Mouse (Mus musculus): ENCODE measurements around the gene Atp10a. TPM values are rescaled to one million over a fixed set of nuclear protein-coding genes. Genes with fewer than 3 reads are reported as not detected.

The Atp10a gene
- polyA plus RNA-seq, 1 experiment from 2014 or later, result 3.8 TPM

DNA sequence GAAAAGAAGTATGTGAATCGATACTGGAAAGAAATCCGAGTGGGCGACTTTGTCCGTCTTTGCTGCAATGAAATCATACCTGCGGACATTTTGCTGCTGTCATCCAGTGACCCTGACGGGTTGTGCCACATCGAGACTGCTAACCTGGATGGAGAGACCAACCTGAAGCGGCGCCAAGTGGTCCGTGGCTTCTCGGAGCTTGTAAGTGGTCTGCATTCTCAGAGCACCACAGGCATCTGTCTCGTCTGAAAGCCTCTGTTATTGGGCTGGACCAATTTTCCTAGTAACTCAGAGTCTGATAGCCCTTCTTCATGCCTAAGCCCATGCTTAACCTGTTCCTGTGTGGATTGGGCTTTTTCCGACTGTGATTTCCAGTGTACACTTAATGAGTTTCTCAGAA lies 84.2 kb downstream of the Atp10a start:
- H3K27ac ChIP-seq (ENCODE audit: low read depth), result no peak overlapping the region
- no peak overlapping the region for H3K9ac ChIP-seq
- no peaks in the 10 kb centered on the region for H3K9me3 ChIP-seq (ENCODE audit: low read depth, low read length)
- 89% methylated on average over 13 of the region's 13 CpGs for WGBS
- 0 out of 2 replicates have a peak, but pooled peaks cover 3% of the 10 kb centered on the region for H3K4me1 ChIP-seq (ENCODE audit: insufficient read depth)
- no peak overlapping the region for H3K4me2 ChIP-seq
- no peaks in the 10 kb centered on the region for H3K27me3 ChIP-seq (ENCODE audit: insufficient read depth, low read length)
- H3K4me3 ChIP-seq (ENCODE audit: low read depth, low read length), result no peak overlapping the region
- no peak for ATAC-seq (ENCODE audit: insufficient read depth)
- TF ChIP-seq CTCF (IDR thresholded peaks at IDR 0.05; ENCODE audit: low read depth), result no peak
- no peak for DNase-seq
- H3K36me3 ChIP-seq (ENCODE audit: insufficient read depth), result no peaks in the 10 kb centered on the region

DNA sequence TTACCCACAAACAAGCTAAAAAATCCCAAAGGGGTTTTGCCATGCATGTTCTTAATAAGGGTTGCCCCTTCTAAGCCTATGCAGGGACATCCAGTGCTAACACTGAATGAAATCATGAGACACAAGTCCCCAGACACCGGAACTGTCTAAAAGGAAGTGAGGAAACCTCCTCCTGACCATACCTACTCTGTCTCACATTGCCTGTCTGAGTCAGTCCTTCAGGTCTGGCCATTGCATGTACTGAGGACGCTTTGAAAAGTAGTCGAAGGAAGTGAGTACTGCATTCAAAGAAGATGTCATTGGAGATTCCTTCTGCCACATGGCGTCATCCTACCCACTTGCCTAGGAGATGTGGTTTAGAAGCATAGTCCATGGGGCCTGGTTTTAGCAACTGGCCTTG lies 84.9 kb downstream of the Atp10a start:
- H3K9me3 ChIP-seq (ENCODE audit: low read depth, low read length), result no peaks in the 10 kb centered on the region
- no peak overlapping the region for H3K4me3 ChIP-seq (ENCODE audit: low read depth, low read length)
- 0 out of 2 replicates have a peak, but pooled peaks cover 3% of the 10 kb centered on the region for H3K4me1 ChIP-seq (ENCODE audit: insufficient read depth)
- no peak overlapping the region for H3K4me2 ChIP-seq
- TF ChIP-seq CTCF (IDR thresholded peaks at IDR 0.05; ENCODE audit: low read depth), result no peak
- H3K27me3 ChIP-seq (ENCODE audit: insufficient read depth, low read length), result no peaks in the 10 kb centered on the region
- no peak for DNase-seq
- no peak for ATAC-seq (ENCODE audit: insufficient read depth)
- WGBS, result 90% methylated on average over 4 of the region's 4 CpGs
- no peak overlapping the region for H3K9ac ChIP-seq
- H3K27ac ChIP-seq (ENCODE audit: low read depth), result no peak overlapping the region
- no peaks in the 10 kb centered on the region for H3K36me3 ChIP-seq (ENCODE audit: insufficient read depth)

DNA sequence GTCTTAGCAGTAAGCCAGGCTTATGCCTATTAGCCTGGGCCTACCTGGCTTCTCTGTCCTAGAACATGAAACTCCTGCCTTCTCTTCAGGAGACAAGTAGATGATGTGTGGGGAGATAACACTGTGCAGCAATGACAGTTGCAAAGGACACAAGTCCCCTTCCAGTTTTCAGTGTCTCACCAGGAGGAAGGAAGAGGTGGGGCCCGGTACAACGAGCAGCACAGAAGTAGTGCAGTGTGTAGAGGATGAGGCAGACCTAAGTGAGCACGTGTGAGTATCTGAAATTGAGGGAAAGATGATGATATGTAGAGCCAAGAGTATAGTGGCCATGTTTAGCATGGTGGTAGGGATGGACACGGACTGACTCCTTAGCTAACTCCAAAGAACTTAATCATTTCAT lies 86.0 kb downstream of the Atp10a start:
- TF ChIP-seq CTCF (IDR thresholded peaks at IDR 0.05; ENCODE audit: low read depth), result no peak
- no peak overlapping the region for H3K9ac ChIP-seq
- no peaks in the 10 kb centered on the region for H3K36me3 ChIP-seq (ENCODE audit: insufficient read depth)
- H3K4me1 ChIP-seq (ENCODE audit: insufficient read depth), result 0 out of 2 replicates have a peak, but pooled peaks cover under 1% of the 10 kb centered on the region
- H3K4me3 ChIP-seq (ENCODE audit: low read depth, low read length), result no peak overlapping the region
- H3K27ac ChIP-seq (ENCODE audit: low read depth), result no peak overlapping the region
- no peaks in the 10 kb centered on the region for H3K27me3 ChIP-seq (ENCODE audit: insufficient read depth, low read length)
- H3K4me2 ChIP-seq, result no peak overlapping the region
- no peak for ATAC-seq (ENCODE audit: insufficient read depth)
- 66% methylated on average over 4 of the region's 4 CpGs for WGBS
- no peaks in the 10 kb centered on the region for H3K9me3 ChIP-seq (ENCODE audit: low read depth, low read length)
- DNase-seq, result no peak

DNA sequence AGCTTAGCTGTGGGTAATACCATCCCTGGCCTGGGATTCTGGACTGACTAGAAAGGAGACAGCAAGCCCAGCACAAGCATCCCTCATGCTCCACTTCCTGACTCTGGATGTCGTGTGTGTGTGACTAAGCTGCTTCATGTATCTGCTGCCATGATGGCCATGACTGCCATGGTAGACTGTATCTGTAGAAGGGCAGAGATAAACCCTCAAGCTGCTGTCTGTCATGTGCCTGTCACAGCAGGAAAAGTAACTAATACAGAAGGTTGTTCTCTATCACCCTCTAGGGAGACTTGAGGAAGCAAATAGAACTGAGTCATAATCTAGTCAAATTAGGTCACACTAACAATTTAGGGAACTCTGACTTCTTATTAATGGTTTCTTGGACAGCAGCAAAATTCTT lies 86.7 kb downstream of the Atp10a start:
- TF ChIP-seq CTCF (IDR thresholded peaks at IDR 0.05; ENCODE audit: low read depth), result no peak
- Histone ChIP-seq H3K27me3 (ENCODE audit: insufficient read depth, low read length) (no peaks in the 10 kb centered on the region), H3K4me2 (no peak overlapping the region), H3K9me3 (ENCODE audit: low read depth, low read length) (no peaks in the 10 kb centered on the region), H3K27ac (ENCODE audit: low read depth) (no peak overlapping the region), H3K36me3 (ENCODE audit: insufficient read depth) (no peaks in the 10 kb centered on the region), H3K4me3 (ENCODE audit: low read depth, low read length) (no peak overlapping the region), H3K9ac (no peak overlapping the region), H3K4me1 (ENCODE audit: insufficient read depth) (no peaks in the 10 kb centered on the region)
- WGBS, result 70% methylated on average over 1 of the region's 1 CpGs
- no peak for ATAC-seq (ENCODE audit: insufficient read depth)
- DNase-seq, result no peak

DNA sequence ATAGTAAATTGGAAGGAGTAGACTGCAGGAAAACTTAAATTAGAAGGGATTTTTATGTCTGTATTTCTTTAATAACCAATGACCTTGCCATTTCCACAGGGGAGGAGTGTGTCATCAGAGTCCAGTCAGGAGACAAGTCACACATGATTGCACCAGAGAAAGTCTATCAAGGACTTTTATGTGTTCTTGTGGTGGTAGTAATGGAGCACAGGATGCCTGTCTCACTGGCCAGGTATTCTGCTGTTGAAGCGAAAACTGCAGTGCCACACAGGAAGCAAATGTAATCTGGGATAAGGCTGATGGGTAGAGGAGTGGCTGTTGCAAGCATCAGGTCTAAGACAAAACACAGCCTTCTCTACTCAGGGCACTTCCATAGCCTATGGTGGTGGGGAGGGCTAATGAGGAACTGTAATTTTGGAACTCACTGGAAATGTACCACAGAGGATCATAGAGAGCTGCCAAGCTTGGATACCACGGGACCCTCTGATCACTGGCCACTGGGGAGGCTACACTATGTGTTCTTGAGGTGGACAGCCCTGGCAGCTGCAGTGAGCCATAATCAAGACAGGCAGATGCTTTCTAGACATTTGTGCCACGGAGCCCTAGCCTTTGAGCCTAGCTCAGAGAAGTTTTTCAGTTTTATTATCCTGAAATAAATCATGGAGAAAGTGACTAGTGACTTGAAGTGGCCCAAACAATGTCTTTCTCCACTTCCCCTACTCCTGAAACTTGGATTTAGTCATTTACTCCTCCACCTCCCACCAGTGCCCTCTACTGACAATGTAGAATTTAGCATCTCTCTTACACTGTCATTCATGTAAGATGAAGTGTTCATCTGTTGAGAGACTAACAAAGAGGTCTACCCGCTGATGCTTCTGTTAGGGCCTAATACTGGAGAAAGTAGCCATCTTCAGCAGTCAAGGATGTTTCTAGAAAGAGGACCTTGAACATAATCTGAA lies 87.7 kb downstream of the Atp10a start:
- peak; percentile 57 for TF ChIP-seq CTCF (IDR thresholded peaks at IDR 0.05; ENCODE audit: low read depth)
- Histone ChIP-seq H3K27me3 (ENCODE audit: insufficient read depth, low read length) (no peaks in the 10 kb centered on the region), H3K4me2 (no peak overlapping the region), H3K9me3 (ENCODE audit: low read depth, low read length) (no peaks in the 10 kb centered on the region), H3K4me1 (ENCODE audit: insufficient read depth) (no peaks in the 10 kb centered on the region), H3K36me3 (ENCODE audit: insufficient read depth) (no peaks in the 10 kb centered on the region), H3K4me3 (ENCODE audit: low read depth, low read length) (no peak overlapping the region), H3K27ac (ENCODE audit: low read depth) (no peak overlapping the region), H3K9ac (no peak overlapping the region)
- 62% methylated on average over 4 of the region's 4 CpGs for WGBS
- ATAC-seq (ENCODE audit: insufficient read depth) (no peak), DNase-seq (peak; percentile 57)

DNA sequence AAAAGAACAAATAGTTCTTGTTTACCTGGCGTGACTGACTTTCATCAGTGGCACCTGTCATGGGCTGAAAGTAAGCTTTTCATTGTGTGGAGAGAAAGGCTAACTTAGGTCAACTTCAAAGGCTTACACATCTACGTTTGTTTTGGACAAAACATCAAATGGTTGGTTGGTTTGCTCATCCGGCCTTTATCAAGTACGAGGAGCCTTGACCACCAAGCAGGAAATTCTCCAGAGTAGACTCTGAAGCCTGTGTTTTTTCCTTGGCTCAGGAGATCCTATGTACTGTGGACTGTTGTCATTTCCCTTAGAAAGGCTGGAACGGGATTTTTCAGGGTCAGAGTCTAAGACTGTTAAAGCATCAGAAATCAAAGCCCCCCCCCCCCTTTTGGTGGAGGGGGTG lies 90.9 kb downstream of the Atp10a start:
- H3K4me3 ChIP-seq (ENCODE audit: low read depth, low read length), result no peak overlapping the region
- no peak overlapping the region for H3K27ac ChIP-seq (ENCODE audit: low read depth)
- no peak overlapping the region for H3K4me2 ChIP-seq
- no peak for TF ChIP-seq CTCF (IDR thresholded peaks at IDR 0.05; ENCODE audit: low read depth)
- H3K9me3 ChIP-seq (ENCODE audit: low read depth, low read length), result no peaks in the 10 kb centered on the region
- H3K36me3 ChIP-seq (ENCODE audit: insufficient read depth), result no peaks in the 10 kb centered on the region
- peak; percentile 22 for DNase-seq
- H3K4me1 ChIP-seq (ENCODE audit: insufficient read depth), result no peaks in the 10 kb centered on the region
- 34% methylated on average over 5 of the region's 5 CpGs for WGBS
- H3K9ac ChIP-seq, result no peak overlapping the region
- H3K27me3 ChIP-seq (ENCODE audit: insufficient read depth, low read length), result no peaks in the 10 kb centered on the region
- no peak for ATAC-seq (ENCODE audit: insufficient read depth)

DNA sequence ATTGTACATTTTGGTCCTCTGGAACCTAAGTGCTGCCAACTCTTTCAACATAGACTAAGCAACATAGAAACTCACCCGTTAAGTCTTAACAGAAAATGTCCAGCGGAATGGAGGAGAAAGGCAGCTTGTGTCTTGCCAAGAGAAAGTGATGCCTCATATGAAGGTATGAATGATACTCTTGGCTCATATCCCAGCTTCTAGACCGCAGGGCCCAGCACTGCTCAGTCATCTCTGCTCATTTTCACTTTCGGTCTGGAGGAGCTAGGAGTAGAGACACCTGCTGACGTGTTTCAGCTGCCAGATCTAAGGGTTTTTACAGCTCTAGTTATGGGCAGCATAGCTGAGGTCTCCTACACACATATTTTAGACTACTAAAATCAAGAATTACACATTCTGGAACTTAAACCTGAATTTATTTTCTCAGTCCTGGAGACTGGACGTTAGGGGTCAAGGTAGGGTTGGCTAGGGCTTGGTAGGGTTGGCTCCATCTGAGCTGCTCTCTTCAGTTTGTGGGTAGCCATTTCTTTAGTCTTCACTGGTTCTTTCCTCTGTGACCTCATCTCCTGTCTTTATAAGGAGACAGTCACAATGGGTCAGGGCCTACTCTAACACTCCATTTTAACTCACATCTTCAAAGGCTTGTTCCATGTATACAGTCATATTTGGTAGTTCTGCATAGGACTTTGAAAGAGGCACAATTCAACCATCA lies 94.1 kb downstream of the Atp10a start:
- DNase-seq (peak; percentile 55), ATAC-seq (ENCODE audit: insufficient read depth) (peak; percentile 77; the same call in 1 of the 2 replicates)
- Histone ChIP-seq H3K27ac (ENCODE audit: low read depth) (no peak overlapping the region), H3K36me3 (ENCODE audit: insufficient read depth) (no peaks in the 10 kb centered on the region), H3K4me2 (no peak overlapping the region), H3K9me3 (ENCODE audit: low read depth, low read length) (no peaks in the 10 kb centered on the region), H3K4me1 (ENCODE audit: insufficient read depth) (no peaks in the 10 kb centered on the region), H3K4me3 (ENCODE audit: low read depth, low read length) (no peak overlapping the region), H3K9ac (no peak overlapping the region), H3K27me3 (ENCODE audit: insufficient read depth, low read length) (no peaks in the 10 kb centered on the region)
- no peak for TF ChIP-seq CTCF (IDR thresholded peaks at IDR 0.05; ENCODE audit: low read depth)
- WGBS, result 59% methylated on average over 6 of the region's 6 CpGs
